Mouse (Mus musculus) forebrain, embryonic 13.5 days (tissue): ENCODE data around the gene Olfr169. TPM values are rescaled to one million over a fixed set of nuclear protein-coding genes. Genes with fewer than 3 reads are reported as not detected.
"Not testable (repeated sequence)": the region's sequence is repeated elsewhere in the genome, so short reads cannot be mapped to it uniquely, and the experiment has no call there.

Experiments
- ATAC-seq: fragments of 200-750 bp; cut with Nextera tagmentation; 2 replicates; pipeline ENCODE4 v1.8.0; 2017
- H3K27ac ChIP-seq: fragments of 300-500 bp; sonication (generic); 2 replicates; pipeline ENCODE4 v1.5.1; 2015; ENCODE audit warnings: inconsistent platforms, mild to moderate bottlenecking, moderate library complexity
- H3K27me3 ChIP-seq: fragments of 300-500 bp; sonication (generic); 2 replicates; pipeline ENCODE4 v1.6.1; 2015; ENCODE audit warnings: mild to moderate bottlenecking, inconsistent platforms
- H3K36me3 ChIP-seq: fragments of 300-500 bp; sonication (generic); 2 replicates; pipeline ENCODE4 v1.6.1; 2015; ENCODE audit warnings: mild to moderate bottlenecking, inconsistent platforms; ENCODE audit not compliant: poor library complexity, severe bottlenecking
- H3K4me1 ChIP-seq: fragments of 300-500 bp; sonication (generic); 2 replicates; pipeline ENCODE4 v1.6.1; 2015; ENCODE audit warnings: inconsistent platforms
- H3K4me2 ChIP-seq: fragments of 300-500 bp; sonication (generic); 2 replicates; pipeline ENCODE4 v1.6.1; 2015; ENCODE audit warnings: inconsistent platforms, mild to moderate bottlenecking, moderate library complexity
- H3K4me3 ChIP-seq: fragments of 300-500 bp; sonication (generic); 2 replicates; pipeline ENCODE4 v1.5.1; 2015; ENCODE audit warnings: mild to moderate bottlenecking, inconsistent platforms
- H3K9ac ChIP-seq: fragments of 300-500 bp; sonication (generic); 2 replicates; pipeline ENCODE4 v1.6.1; 2015; ENCODE audit warnings: mild to moderate bottlenecking, inconsistent platforms
- H3K9me3 ChIP-seq: fragments of 300-500 bp; sonication (generic); replicated peaks from 2 replicates; pipeline ENCODE4 v1.6.1; 2016; ENCODE audit warnings: inconsistent platforms
- WGBS: fragments of 180-500 bp; shearing (Covaris S2); methylation state at CpG from one replicate; pipeline ENCODE4 v1.1.7; 2015; 5-methylcytosine and 5-hydroxymethylcytosine counted together
- polyA plus RNA-seq: library from polyadenylated mRNA; unstranded; fragments of >200 nt; fragmentation: Nextera tagmentation; extraction: Ambion mirVana; gene quantifications from 2 replicates; pipeline ENCODE4 v1.2.1, GENCODE M21; 2015

Olfr169 gene
- not detected in 2 replicates for polyA plus RNA-seq

- not testable (repeated sequence) for H3K27me3 ChIP-seq, H3K4me2 ChIP-seq, H3K27ac ChIP-seq, H3K9me3 ChIP-seq, H3K9ac ChIP-seq, H3K36me3 ChIP-seq, ATAC-seq, H3K4me1 ChIP-seq, H3K4me3 ChIP-seq
- 94% methylated on average over 2 of the region's 2 CpGs for WGBS
These were observed at the start of gene Olfr169 for GRCm38 (mm10) chr16:19571709-19572108. TSS of gene Olfr169 (minus strand) at chr16:19571809.

GRCm38 (mm10) chr16:19611782-19612181 lies 40.2 kb upstream of the Olfr169 start, which contains the start of gene Olfr170:
TSS of gene Olfr170 (minus strand) at chr16:19611882.
- not testable (repeated sequence) for H3K4me2 ChIP-seq, H3K4me3 ChIP-seq, H3K27ac ChIP-seq, H3K9ac ChIP-seq, H3K4me1 ChIP-seq, H3K9me3 ChIP-seq, H3K36me3 ChIP-seq, ATAC-seq, H3K27me3 ChIP-seq
- 95% methylated on average over 2 of the region's 2 CpGs for WGBS

- Histone ChIP-seq H3K27me3 (no peaks in the 10 kb centered on the region), H3K4me2 (no peak overlapping the region), H3K9me3 (no peaks in the 10 kb centered on the region), H3K27ac (no peak overlapping the region), H3K4me1 (no peaks in the 10 kb centered on the region), H3K9ac (no peak overlapping the region), H3K36me3 (no peaks in the 10 kb centered on the region), H3K4me3 (no peak overlapping the region)
- WGBS = 60% methylated on average over 2 of the region's 2 CpGs
- no peak for ATAC-seq
These were observed 31.6 kb upstream of the Olfr169 start for GRCm38 (mm10) chr16:19603166-19603565.

- not testable (repeated sequence) for H3K4me1 ChIP-seq, ATAC-seq, H3K4me2 ChIP-seq, H3K27ac ChIP-seq, H3K36me3 ChIP-seq, H3K4me3 ChIP-seq, H3K27me3 ChIP-seq, H3K9ac ChIP-seq, H3K9me3 ChIP-seq
- 89% methylated on average over 7 of the region's 7 CpGs for WGBS
These were observed 18.2 kb downstream of the Olfr169 start for GRCm38 (mm10) chr16:19553429-19553828.

GRCm38 (mm10) chr16:19552246-19552645 lies 19.4 kb downstream of the Olfr169 start:
- H3K9me3 ChIP-seq, H3K4me2 ChIP-seq, ATAC-seq, H3K9ac ChIP-seq, H3K36me3 ChIP-seq, H3K27me3 ChIP-seq, H3K4me1 ChIP-seq, H3K4me3 ChIP-seq, H3K27ac ChIP-seq: not testable (repeated sequence)
- WGBS = 94% methylated on average over 3 of the region's 3 CpGs

GRCm38 (mm10) chr16:19535455-19535854 lies 36.2 kb downstream of the Olfr169 start, which contains the start of gene Olfr168:
TSS of gene Olfr168 (minus strand) at chr16:19535555.
- ATAC-seq = no peak
- no peak within 1 kb of the TSS for H3K27ac ChIP-seq
- 0 out of 2 replicates have a peak, but pooled peaks cover 4% of the 10 kb centered on the region for H3K9me3 ChIP-seq
- no peaks in the 10 kb centered on the region for H3K4me1 ChIP-seq
- no peaks in the 10 kb centered on the region for H3K36me3 ChIP-seq
- H3K9ac ChIP-seq = no peak within 1 kb of the TSS
- no peak within 1 kb of the TSS for H3K4me3 ChIP-seq
- H3K4me2 ChIP-seq = no peak within 1 kb of the TSS
- H3K27me3 ChIP-seq = no peaks in the 10 kb centered on the region

GRCm38 (mm10) chr16:19522166-19522565 lies 49.4 kb downstream of the Olfr169 start, which contains the start of gene Olfr167:
TSS of gene Olfr167 (minus strand) at chr16:19522266.
- Histone ChIP-seq H3K27me3 (no peaks in the 10 kb centered on the region), H3K36me3 (no peaks in the 10 kb centered on the region), H3K4me3 (no peak within 1 kb of the TSS), H3K4me1 (no peaks in the 10 kb centered on the region), H3K27ac (no peak within 1 kb of the TSS), H3K4me2 (no peak within 1 kb of the TSS), H3K9ac (no peak within 1 kb of the TSS), H3K9me3 (0 out of 2 replicates have a peak, but pooled peaks cover 5% of the 10 kb centered on the region)
- ATAC-seq = no peak
- WGBS = 91% methylated on average over 2 of the region's 2 CpGs

Other genes with a start within 250 kb of the Olfr169 start
- gene Olfr165, start 148.7 kb downstream of the Olfr169 start, polyA plus RNA-seq = not detected in 2 replicates
- not detected in 2 replicates for gene Olfr166, start 88.1 kb downstream of the Olfr169 start, polyA plus RNA-seq
- not detected in 2 replicates for gene Olfr167, start 49.5 kb downstream of the Olfr169 start, polyA plus RNA-seq
- not detected in 2 replicates for gene Olfr168, start 36.3 kb downstream of the Olfr169 start, polyA plus RNA-seq
- not detected in 2 replicates for gene Olfr170, start 40.1 kb upstream of the Olfr169 start, polyA plus RNA-seq
- not detected in 2 replicates for gene Olfr171, start 58.1 kb upstream of the Olfr169 start, polyA plus RNA-seq
- gene Lamp3, start 134.6 kb upstream of the Olfr169 start, polyA plus RNA-seq = not detected in 2 replicates
- gene B3gnt5, start 188.4 kb upstream of the Olfr169 start, polyA plus RNA-seq = 50.0 and 59.7 TPM in 2 replicates